Mouse (Mus musculus) testis, postnatal 10 days (tissue): ENCODE measurements at regions not wholly inside any gene's neighbourhood (a gene's known extent, or its start where the extent isn't known, plus 50 kb on each side); places are given as distances from the start of the nearest gene placed in this dataset.

Experiments used
- DNase-seq: peaks from one replicate; pipeline ENCODE4 v3.0.0; 2021; ENCODE audit warnings: low spot score

GRCm38 (mm10) chr3:147273446-147273845 lies 421.3 kb downstream of the Ttll7 start:
- no peak for DNase-seq

- DNase-seq = no peak
These were observed 426.4 kb downstream of the Ttll7 start for GRCm38 (mm10) chr3:147278602-147279001.

GRCm38 (mm10) chr3:147283724-147284123 lies 431.6 kb downstream of the Ttll7 start:
- no peak for DNase-seq

GRCm38 (mm10) chr3:147284357-147284756 lies 432.2 kb downstream of the Ttll7 start:
- no peak for DNase-seq

GRCm38 (mm10) chr3:147285496-147285895 lies 433.3 kb downstream of the Ttll7 start:
- no peak for DNase-seq

GRCm38 (mm10) chr3:147287503-147287902 lies 435.3 kb downstream of the Ttll7 start:
- no peak for DNase-seq

- no peak for DNase-seq
These were observed 439.6 kb downstream of the Ttll7 start for GRCm38 (mm10) chr3:147291696-147292327.

GRCm38 (mm10) chr3:147298065-147298464 lies 445.9 kb downstream of the Ttll7 start:
- DNase-seq = no peak

- no peak for DNase-seq
These were observed 473.4 kb downstream of the Ttll7 start for GRCm38 (mm10) chr3:147325522-147325921.

- no peak for DNase-seq
These were observed 482.1 kb downstream of the Ttll7 start for GRCm38 (mm10) chr3:147334301-147334700.

- DNase-seq = no peak
These were observed 483.1 kb downstream of the Ttll7 start for GRCm38 (mm10) chr3:147335286-147335685.

- no peak for DNase-seq
These were observed 487.3 kb downstream of the Ttll7 start for GRCm38 (mm10) chr3:147339427-147339826.

- no peak for DNase-seq
These were observed 495.3 kb downstream of the Ttll7 start for GRCm38 (mm10) chr3:147347278-147348039.

- no peak for DNase-seq
These were observed 534.9 kb downstream of the Ttll7 start for GRCm38 (mm10) chr3:147387077-147387476.

GRCm38 (mm10) chr3:147398298-147398697 lies 546.1 kb downstream of the Ttll7 start:
- DNase-seq = no peak

- DNase-seq = no peak
These were observed 560.1 kb downstream of the Ttll7 start for GRCm38 (mm10) chr3:147412274-147412673.

GRCm38 (mm10) chr3:147416926-147417325 lies 564.8 kb downstream of the Ttll7 start:
- DNase-seq = no peak

GRCm38 (mm10) chr3:147419129-147419528 lies 567.0 kb downstream of the Ttll7 start:
- DNase-seq = no peak

GRCm38 (mm10) chr3:147422196-147422595 lies 570.0 kb downstream of the Ttll7 start:
- no peak for DNase-seq

GRCm38 (mm10) chr3:147423895-147424575 lies 571.9 kb downstream of the Ttll7 start:
- DNase-seq = no peak

- no peak for DNase-seq
These were observed 576.7 kb downstream of the Ttll7 start for GRCm38 (mm10) chr3:147428837-147429236.

GRCm38 (mm10) chr3:147442925-147443690 lies 590.9 kb downstream of the Ttll7 start:
- no peak for DNase-seq

GRCm38 (mm10) chr3:147443691-147443960 lies 591.5 kb downstream of the Ttll7 start:
- DNase-seq = no peak
